Mouse (Mus musculus) spleen, postnatal 36 days (tissue): ENCODE results near the gene Casp6.

Experiments
- DNase-seq, 2 experiments: peaks; one replicate each; pipeline ENCODE4 v3.0.0; 2022; ENCODE audit warnings: low spot score in 2 of 2, mixed read lengths in 1 of 2

The Casp6 gene

GRCm38 (mm10) chr3:129918434-129918833 lies 17.2 kb downstream of the Casp6 start:
- no peak for DNase-seq

- DNase-seq: no peak
Measured at GRCm38 (mm10) chr3:129923581-129923980, 22.4 kb downstream of the Casp6 start.

- no peak for DNase-seq
Measured at GRCm38 (mm10) chr3:129925861-129926260, 24.6 kb downstream of the Casp6 start.

GRCm38 (mm10) chr3:129930213-129930778 lies 29.1 kb downstream of the Casp6 start:
- no peak for DNase-seq

- no peak for DNase-seq
Measured at GRCm38 (mm10) chr3:129932443-129932842, 31.2 kb downstream of the Casp6 start.

- DNase-seq: no peak
Measured at GRCm38 (mm10) chr3:129936561-129936960, 35.3 kb downstream of the Casp6 start.

- DNase-seq: no peak
Measured at GRCm38 (mm10) chr3:129937848-129938247, 36.6 kb downstream of the Casp6 start.

- DNase-seq: no peak
Measured at GRCm38 (mm10) chr3:129939058-129939457, 37.8 kb downstream of the Casp6 start.

GRCm38 (mm10) chr3:129940780-129941179 lies 39.6 kb downstream of the Casp6 start:
- no peak for DNase-seq

- DNase-seq: no peak
Measured at GRCm38 (mm10) chr3:129941291-129941690, 40.1 kb downstream of the Casp6 start.

- no peak for DNase-seq
Measured at GRCm38 (mm10) chr3:129943813-129944212, 42.6 kb downstream of the Casp6 start.

GRCm38 (mm10) chr3:129946217-129946914 lies 45.1 kb downstream of the Casp6 start:
- no peak for DNase-seq

- peak; percentile 15 to 17 for DNase-seq
Measured at GRCm38 (mm10) chr3:129948359-129948758, 47.1 kb downstream of the Casp6 start.

- DNase-seq: no peak
Measured at GRCm38 (mm10) chr3:129949158-129949773, 48.0 kb downstream of the Casp6 start.

- no peak for DNase-seq
Measured at GRCm38 (mm10) chr3:129953296-129953695, 52.1 kb downstream of the Casp6 start.

GRCm38 (mm10) chr3:129962533-129962932 lies 61.3 kb downstream of the Casp6 start:
- DNase-seq: no peak
